Mouse (Mus musculus) embryo, embryonic 11 days (tissue): ENCODE measurements around the gene Uggt2.
A peak's percentile ranks its signal among the peaks of the same experiment; 100 is the strongest.

ENCODE experiments used
- DNase-seq: peaks from one replicate; pipeline ENCODE4 v3.0.0-alpha.2; 2015

The Uggt2 gene

DNA sequence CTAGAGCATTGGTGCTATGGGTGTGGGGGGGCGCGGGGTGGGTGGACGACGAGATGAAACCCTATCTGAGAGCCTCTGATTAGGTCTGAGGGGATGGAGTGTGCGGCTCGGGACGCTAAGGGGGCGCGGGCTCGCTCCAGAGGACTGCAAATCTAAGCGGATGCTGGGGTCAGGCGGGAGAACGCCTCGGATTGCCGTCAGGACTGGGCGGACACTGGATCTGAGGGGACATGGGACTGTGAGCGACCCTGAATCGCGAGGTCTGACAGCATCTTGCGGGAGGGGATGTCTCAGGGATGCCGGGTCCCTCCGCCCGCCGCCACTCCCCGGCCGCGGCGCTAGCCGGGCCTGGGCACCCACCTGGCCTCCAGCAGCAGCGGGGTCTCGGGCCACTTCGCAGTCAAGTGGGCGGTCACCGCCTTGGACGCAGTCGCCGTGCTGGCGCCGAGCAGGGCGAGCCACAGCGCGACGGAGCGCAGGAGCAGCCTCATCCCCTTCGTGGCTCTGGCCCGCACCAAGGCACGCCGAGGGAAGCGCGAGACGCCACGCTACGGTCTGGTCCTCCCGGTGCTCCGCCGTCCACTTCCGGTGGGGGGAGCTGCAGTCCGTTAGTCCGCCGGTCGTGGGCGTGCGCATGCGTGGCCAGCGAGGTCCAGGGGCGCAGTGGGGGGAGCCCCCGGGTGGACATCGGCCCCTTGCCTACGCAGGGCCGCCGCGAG is at the start of gene Uggt2:
TSS of gene Uggt2 (minus strand) at position 580 of the 719 bp plus-strand sequence.
- peak; percentile 94 for DNase-seq

DNA sequence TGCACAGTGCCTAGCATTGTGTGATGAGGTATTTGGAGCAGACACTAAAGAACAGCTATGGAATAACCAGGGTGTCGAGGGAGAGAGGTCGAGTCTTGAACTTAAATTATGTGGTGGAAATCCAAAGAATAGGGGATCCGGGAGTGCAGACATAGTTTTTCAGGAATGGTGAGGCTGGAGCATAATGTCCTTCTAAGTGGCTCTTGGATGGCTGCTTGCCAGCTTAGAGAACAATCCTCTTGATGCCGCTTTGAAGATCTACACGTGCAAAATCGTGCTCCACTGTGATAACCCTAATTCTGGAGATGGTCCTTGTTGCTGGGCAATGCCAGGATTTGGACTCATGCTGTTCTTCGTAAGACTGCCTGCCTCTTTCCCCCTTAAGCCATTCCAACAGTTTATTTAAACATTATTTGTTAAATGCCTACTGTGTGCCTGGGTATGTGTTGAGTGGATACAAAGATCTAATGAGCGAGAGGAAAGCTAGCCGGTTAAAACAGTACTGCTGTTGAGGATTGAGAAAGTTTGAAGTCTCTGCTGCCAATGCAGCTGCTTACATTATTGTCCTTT is 40.2 kb upstream of the Uggt2 start:
- no peak for DNase-seq

DNA sequence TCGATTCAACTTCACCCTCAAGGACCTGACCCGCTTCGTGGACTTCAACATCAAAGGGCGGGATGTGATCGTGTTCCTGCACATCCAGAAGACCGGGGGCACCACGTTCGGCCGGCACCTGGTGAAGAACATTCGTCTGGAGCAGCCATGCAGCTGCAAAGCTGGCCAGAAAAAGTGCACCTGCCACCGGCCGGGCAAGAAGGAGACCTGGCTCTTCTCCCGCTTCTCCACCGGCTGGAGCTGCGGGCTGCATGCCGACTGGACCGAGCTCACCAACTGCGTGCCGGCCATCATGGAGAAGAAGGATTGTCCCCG is 39.5 kb upstream of the Uggt2 start:
- peak; percentile 19 for DNase-seq

DNA sequence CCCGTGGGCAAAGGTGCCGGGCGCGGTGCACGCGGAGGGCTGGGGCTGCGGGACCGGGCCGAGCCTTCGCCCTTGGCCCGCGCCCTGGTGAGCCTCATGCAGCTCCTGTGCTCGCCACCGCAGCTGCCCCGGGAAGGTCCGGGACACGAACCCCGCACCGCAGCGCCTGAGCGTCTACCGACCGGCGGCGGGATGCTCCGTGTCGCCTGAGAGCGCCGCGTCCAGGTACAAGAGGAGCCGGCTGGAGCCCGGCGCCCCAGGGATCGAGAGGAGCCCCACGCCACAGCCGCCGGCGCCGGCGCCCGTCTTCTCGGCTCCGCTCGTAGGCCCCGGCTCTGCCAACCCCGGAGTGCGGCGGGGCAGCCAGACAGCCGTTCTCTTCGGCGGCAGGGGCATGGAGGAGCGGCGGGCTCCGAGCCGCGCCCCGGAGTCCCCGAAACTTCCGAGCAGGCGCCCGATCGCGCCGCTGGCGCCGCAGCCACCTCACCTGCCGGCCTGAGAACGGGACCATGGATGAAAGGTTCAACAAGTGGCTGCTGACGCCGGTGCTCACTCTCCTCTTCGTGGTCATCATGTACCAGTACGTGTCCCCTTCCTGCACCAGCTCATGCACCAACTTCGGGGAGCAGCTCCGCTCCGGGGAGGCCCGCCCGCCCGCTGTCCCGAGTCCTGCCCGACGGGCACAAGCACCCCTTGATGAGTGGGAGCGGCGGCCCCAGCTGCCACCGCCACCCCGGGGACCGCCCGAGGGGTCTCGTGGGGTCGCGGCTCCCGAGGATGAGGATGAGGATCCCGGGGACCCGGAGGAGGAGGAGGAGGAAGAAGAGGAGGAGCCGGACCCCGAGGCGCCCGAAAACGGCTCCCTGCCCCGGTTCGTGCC is 38.9 kb upstream of the Uggt2 start, which contains the start of gene Hs6st3:
TSS of gene Hs6st3 (plus strand) at position 436 of the 880 bp plus-strand sequence.
- DNase-seq, result peak; percentile 46

GRCm38 (mm10) chr14:119137512-119137905 is 38.3 kb upstream of the Uggt2 start:
- peak; percentile 81 for DNase-seq

GRCm38 (mm10) chr14:119127330-119127729 is 28.1 kb upstream of the Uggt2 start:
- no peak for DNase-seq

- peak; percentile 39 for DNase-seq
These were observed 26.6 kb upstream of the Uggt2 start for GRCm38 (mm10) chr14:119125840-119126239.

DNA sequence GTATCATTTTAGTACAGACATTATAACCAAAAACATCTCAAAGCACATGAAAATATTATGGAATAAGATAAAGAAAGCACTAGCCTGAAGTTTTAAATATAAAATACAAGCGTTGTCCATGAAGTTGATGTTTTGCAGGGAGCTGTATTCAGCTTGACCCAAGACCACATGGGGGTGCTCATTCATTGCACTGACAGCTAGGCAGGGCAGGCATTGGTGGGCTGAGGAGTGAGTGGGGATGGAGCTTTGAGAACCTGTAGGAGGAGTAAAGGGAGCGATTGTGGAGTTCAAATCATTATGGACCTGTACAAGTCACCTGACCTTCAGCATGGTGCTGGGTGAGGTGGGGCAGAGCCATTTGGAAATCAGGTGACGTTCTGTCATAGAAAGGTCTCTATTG is 24.8 kb upstream of the Uggt2 start:
- DNase-seq, result peak; percentile 78

GRCm38 (mm10) chr14:119123582-119123981 is 24.4 kb upstream of the Uggt2 start:
- DNase-seq, result peak; percentile 39

GRCm38 (mm10) chr14:119112558-119112957 is 13.3 kb upstream of the Uggt2 start:
- DNase-seq, result no peak

DNA sequence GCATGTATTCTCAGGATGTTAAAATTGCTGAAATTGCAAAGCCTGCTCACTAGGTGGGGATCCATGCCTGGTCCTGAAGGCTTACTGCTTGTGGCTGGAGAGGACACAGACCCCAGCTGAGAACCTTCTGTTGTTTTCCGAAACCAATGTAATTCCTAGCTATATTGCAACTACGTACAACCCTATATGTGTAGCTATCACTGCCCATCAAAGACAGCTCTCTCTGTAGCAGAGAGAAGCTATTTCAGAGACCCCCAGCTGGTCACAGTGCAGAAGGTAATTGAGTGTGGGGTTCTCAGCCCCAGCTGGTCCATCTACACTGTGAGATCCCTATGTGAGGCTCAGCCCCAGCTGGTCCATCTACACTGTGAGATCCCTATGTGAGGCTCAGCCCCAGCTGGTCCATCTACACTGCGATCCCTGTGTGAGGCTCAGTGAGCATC is 10.6 kb upstream of the Uggt2 start:
- DNase-seq, result no peak

- DNase-seq, result no peak
These were observed 9.6 kb upstream of the Uggt2 start for GRCm38 (mm10) chr14:119108776-119109301.

DNA sequence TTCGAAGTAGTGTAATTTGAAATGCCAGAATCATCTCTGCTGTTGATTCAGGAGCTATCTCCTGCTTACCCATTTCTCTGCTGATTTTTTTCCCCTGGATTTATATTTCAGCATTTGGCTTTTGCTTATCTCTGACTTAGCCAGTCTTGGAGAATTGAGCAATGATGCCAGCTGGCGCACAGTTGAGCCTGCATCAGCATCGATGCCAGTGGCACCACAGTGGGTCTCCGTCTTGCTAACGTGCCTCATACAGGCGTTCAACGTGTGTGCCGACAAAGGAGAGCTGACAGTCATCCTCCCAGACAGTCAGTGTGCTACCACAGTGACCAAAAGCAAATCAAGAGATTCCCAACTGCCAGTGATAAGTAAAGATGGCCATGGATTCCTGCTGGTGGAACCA is 8.4 kb upstream of the Uggt2 start:
- no peak for DNase-seq

GRCm38 (mm10) chr14:119099570-119099891 is 301 bp upstream of the Uggt2 start:
- DNase-seq, result no peak

DNA sequence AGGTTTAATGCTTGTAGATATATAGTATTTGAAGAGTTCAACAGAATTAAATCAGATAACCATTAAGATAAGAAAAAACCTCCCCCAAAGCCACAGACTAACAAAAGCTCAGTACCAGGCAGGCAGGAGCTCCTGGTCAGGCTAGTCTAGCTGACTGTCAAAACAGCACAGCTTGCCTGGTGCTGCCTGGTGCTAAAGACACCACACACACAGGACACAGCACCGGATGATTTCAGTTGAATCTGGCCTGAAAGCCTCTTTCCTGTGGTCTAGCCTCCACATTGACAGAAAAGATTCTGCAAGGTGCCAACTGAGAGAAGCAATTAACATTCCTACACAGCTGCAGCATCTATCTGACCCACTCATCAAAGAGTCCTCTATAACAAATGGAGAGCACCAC is 37.4 kb downstream of the Uggt2 start:
- no peak for DNase-seq

- no peak for DNase-seq
These were observed 38.5 kb downstream of the Uggt2 start for GRCm38 (mm10) chr14:119060682-119061081.

DNA sequence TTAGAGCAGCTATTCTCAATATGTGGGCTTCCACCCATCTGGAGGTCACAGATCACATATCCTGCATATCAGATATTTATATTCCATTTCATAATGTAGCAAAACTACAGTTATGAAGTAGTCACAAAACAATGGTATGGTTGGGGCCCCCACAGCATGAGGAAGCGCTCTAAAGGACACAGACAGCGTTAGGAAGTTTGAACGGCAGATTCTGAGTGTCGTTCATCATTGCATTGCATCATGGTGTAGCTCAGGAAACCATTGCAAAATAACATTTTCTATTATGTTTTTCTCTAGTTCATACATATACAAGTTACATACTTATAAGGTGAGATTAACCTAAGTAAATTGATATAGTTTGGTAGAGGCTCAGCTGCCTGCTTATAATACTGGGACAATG is 42.2 kb downstream of the Uggt2 start:
- no peak for DNase-seq

DNA sequence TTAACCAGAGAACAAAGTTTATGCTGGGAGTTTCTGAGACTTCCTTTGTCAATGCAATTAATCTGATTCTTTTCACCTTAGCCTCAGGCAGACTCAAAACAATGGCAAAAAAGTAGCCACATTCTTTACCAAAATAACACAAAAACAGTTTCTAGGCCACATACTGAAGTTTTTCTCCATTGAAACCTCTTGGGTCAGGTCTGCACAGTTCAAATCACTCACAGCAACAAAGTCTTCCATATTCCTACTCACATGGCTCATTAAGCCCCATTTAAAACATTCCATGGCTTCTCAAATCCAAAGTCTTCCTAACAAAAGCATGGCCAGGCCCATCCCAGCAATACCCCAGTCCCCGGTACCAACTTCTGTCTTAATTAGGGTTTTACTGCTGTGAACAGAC is 46.3 kb downstream of the Uggt2 start:
- DNase-seq, result no peak

DNA sequence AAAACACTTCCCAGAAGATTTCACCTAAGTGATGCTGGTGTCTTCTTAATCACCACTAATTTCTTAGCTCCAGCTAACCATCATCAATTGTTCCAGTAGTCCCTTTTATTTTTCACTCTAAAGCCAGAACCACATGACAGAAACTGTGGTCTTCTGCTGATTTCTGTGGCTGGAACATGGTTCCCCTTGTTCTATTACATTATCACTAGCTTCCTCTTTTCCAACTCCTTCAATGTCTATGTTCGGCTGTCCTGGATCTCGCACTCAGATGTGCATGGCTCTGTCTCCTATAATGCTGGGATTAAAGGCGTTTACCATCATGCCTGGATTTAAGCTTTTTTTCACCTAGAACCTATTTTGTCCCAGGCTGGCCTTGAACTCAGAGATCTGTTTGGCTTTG is 46.9 kb downstream of the Uggt2 start:
- no peak for DNase-seq

- DNase-seq, result no peak
These were observed 55.5 kb downstream of the Uggt2 start for GRCm38 (mm10) chr14:119043765-119044164.

DNA sequence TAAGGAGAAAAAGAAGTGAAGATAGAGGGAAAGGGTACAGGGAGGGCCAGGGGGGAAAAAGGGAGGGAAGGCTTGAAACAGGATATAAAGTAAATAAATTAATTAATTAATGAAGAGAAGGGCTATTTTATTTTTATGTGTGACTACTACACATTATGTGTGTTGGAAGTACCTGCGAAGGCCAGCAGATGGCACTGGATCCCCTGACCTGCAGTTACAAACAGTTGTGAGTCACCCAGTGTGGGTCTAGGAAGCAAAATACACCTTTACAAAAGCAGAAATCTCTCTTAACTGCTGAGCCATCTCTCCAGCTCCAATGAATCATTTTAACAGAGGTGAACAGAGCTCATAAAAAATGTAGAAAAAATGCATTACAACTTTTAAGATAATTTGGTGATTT is 59.0 kb downstream of the Uggt2 start:
- peak; percentile 53 for DNase-seq

GRCm38 (mm10) chr14:119037755-119038154 is 61.5 kb downstream of the Uggt2 start:
- DNase-seq, result peak; percentile 55

DNA sequence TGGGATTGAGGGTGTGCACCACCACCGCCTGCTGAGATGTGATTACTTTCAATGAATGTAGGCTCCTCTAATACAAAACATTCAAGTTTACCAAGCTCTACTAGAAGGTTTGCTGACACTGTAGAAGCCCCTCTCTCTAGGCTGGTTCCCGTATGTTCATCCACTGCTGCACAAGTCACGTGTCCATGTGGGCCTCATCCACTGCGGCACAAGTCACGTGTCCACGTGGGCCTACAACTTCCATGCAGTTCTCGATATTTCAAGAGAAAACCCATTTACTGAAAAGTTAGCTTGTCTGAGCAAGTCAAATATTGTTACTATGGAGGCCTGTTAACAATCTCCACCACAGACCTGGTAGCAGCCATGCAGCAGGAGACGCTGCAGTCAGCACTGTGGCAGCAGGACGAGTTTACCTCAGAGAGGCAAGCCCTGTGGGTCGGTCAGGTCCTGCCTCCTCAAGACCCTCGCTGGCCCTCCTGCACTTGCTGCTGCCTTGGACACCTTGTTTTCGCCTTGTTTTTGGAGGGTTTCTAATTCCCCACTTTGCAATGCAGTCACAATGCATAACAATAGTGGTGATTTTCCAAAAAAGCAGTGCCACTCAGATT is 62.0 kb downstream of the Uggt2 start:
- no peak for DNase-seq
